Mouse (Mus musculus) thymus, postnatal 14 days (tissue): ENCODE data around the gene Tns1.

Source experiments
- DNase-seq: peaks from one replicate; pipeline ENCODE4 v3.0.0; 2021

Tns1 gene

DNA sequence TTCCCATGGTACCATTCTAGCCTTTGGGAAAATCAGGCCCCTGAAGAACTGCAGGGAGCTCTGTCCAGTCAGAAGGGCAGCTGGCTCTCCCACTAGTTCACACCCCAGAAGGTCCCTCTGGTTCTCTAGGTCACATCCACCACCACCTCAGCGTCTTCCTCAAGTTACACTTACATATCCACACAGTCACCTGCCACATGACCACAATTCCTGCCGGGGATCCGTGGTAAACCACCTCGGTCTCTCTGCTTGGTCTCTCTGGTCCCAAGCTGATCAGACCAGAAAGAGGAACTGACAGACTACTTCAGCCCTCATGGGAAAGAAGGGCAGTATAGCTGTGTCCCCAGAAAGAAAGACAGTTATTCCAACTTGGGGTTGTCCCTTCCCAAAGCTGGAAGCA is 68.7 kb downstream of the Tns1 start:
- no peak for DNase-seq

DNA sequence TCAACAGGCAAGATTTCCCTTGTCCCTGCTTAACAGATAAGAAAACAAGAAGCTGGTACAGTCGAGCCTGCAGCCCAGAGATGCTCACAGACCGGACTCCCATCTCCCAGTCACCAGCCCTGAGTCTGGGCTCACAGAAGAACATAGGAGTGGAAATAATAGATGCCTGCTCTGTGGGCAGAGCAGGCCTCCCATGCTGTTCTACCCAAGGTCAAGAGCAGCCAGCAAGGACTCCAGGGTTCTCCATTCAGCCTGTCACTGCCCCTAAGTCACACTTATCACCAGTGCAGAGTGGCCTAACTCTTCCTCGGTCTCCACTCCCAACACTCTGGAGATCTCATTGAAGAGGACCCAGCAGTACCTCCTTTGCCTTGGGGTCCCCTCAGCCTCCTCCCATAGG is 69.8 kb downstream of the Tns1 start:
- no peak for DNase-seq

DNA sequence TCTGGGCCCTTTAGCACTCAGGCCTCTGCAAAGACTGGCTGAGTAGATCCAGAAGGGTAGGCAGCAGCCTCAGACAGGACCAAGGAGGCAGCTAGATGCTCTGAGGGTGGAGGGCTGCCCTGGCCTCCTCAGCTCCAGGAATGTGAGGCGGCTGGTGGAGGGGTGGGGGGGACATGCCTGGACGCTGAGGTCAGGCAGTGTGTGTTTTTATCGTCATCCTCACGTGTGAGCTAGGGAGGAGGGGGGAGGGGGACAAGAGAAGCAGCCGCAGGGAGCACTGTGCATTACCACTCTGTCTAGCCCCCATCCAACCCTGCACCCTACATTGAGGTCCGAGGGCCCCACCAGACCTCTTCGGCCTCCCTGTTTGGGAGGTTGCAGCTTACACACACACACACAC is 70.2 kb downstream of the Tns1 start:
- no peak for DNase-seq

DNA sequence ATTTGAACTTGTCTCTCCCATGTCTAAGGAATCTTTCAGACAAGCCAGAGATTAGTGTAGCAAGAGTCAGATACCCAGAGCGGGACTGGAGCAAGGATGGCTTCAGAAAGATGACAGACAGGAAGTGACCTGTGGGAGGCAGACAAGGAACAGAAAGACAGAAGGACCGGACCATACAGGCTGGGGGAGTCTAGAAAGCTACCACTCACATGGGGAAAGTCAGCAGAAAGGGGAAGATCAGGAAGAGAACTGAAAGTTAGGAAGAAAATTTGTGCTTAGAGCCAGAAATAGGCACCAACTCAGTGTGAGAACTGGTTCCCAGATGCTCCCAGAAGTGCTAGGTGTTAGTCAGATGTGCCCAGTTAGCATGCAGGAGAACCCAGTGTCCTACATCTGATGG is 71.2 kb downstream of the Tns1 start:
- DNase-seq, result no peak

DNA sequence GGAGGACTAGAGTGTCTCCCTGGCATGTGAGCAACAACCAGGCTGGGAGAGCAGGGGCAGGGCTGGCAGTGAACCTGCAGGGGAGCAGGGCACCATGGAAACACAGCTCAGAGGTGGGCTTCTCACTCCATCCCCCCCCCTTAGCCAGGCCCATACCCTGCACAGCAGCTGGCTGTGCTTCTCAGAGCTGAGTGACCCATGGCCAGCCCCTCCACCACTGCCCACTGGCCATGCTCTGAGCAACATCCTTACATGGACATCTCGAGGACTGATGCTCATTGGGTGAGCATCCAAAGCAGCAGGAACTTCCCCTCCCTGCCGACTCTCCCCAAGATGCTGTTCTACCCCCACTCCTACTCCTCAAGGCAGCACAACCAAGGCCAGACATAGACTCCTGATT is 72.9 kb downstream of the Tns1 start:
- no peak for DNase-seq

DNA sequence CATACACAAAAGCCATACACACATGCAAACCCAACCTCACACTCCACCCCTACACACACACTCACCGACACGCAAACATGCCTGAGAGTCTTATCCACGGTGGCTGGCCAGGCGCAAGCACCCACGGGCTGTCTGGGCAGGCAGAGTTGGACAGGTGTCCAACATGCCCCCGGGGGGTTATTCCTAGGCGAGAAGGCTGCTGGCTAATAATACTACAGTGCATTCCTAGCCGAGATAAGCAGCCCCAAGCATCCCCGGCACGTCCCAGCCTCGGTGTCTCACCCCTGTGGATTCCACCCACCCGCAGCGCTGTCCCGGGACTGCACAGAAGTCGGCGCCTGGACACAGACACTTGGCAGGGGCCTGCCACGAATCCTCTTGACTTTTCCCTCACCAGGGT is 74.8 kb downstream of the Tns1 start:
- no peak for DNase-seq

DNA sequence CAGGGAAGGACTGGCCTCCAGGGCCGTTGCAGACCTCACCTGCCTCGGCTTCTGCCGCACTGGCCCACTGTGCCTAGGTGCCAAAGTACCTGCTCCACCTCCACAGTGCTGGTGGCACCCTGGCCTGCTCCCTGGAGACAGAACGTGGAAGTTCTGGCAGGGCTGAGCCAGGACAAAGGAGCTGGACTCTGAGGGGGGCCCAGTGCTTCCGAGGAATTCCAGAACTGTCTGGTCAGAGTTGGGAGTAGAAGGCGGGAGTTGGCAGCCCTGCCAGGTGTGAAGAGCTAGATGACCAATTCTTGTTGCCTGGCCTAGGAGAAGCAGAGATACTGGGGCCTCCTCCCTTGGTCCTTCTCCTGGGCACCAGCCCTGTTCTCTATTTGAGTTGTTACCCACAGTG is 76.5 kb downstream of the Tns1 start:
- DNase-seq, result no peak

DNA sequence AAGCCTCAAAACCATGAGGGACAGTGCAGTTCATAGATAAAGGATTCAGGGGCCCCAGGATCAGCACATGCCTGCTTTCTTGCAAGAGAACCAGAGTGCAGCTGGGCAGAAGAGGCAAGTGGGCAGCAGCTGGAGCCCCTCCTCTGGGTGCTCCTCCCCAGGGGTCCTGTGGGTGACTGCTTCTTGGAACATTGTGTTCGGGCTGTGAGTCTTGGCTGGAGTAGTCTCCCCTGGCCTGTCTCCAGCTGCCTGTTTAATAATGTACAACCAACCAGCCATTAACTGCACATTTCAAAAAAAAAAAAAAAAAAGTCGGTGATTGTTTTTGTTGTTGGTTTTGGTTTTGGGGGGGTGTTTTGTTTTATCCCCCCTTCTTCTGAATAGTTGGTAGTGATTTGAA is 76.9 kb downstream of the Tns1 start:
- no peak for DNase-seq

DNA sequence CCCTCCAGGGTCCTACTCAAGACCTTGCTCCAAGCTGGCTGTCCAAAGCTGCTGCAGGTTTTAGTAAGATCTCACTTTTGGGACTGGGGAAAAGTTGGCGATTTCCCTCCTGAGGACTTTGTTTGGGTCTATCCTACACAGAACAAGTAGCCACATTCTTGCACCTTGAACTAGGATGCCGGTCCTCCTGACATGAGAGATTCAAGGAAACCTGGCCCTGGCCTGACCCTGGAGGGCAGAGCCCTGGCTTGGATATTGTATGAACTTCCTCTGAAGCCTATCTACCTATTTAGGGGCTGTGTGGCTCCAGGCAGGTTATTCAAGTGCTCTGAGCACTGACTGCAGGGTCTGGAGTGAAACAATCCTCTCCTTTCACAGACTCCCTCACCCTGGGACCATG is 79.2 kb downstream of the Tns1 start:
- no peak for DNase-seq

DNA sequence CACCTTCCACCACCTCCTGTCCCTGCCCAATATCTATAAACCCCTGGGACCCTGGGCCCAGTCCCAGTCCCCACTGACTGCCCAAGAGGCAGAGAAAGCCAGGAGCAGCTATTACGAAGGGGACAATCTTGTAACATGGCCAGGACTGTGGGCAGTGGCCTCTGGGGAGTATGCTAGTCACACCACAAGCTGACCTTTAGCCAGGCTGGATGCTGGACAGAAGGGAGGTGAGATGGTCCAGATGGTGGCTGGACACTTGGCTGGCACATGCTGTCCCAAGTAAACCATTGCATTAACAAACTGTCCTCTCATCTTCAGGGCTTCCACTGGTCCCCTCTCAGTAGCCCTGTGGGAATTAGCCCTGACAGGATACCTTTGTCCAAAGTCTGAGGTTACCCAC is 79.8 kb downstream of the Tns1 start:
- DNase-seq, result no peak

DNA sequence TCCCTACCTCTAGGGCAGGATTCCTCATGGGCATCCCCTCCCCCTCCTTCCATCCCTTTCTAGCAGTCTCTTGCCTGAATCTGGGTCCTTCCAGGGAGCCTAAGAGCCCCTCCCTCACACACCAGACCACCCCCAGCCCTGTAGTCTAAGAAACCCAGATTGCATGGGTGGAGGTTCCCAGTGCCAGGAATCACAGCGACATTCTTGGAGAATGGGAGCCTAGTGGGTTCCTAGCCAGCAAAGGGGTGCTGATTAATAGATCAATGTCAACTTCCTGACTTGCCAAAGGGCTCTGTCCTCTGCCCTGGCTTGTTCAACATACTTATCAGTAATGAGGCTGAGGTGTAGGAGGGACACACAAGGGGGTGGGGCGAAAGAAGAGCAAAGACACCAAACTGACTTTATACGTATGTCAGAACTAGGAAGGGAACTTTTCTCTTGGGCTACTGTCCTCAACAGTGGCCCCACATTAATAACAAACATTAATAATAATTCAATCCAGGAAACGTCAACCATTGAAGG is 80.6 kb downstream of the Tns1 start:
- DNase-seq, result no peak

DNA sequence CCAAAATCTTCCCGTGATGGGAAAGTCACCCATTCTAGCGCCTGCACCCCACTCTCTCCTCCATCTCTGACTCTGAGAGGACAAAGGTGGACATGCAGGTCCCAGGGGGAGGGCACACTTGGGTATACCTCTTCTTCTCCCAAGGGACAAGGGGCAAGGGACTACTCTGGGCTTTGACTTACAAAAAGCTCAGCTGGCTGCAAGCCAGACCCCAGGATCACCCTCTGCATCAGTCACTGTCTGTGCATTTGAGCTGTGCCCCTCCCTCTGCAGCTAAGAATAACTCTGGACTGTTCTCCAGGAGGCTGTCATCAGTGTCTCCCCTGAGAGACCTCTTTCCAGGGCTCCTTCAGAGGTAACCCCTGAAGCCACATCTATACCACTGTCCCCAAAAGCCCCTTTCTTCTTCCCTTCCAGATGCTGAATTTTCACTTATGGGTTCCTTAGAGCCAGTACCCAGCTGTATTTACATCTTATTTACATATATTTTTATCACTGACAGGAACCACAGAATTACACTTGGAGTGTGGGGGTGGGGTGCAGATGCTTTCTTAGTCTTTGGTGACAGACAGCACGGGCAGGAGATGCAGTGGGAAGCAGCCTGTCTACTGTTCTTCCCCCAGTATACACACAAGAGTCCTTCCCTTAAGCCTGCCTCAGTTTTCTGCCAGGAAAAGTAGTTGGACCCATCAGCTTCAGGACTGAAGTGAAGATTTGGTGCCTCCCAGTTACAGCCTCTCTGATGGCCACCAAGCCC is 81.4 kb downstream of the Tns1 start:
- DNase-seq, result no peak

DNA sequence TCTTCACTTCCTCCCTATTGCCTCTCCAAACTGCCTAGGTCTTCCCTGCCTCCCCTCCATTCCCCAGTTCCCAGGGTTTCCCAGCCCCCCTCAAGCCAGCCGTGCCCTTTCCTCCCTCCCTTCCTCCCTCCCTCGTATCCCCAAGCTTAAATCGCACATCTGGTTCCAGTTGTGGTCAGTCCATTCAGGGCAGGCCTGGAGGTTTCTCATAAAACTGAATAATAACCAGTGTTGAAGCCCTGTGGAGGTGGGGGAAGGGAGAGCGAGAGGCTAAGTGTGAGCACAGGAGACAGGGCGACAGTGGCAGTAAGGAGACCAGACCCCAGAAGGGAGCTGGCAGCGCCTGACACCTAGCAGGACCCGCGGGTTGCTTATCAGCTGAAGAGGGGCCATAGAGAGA is 82.6 kb downstream of the Tns1 start:
- DNase-seq, result no peak

DNA sequence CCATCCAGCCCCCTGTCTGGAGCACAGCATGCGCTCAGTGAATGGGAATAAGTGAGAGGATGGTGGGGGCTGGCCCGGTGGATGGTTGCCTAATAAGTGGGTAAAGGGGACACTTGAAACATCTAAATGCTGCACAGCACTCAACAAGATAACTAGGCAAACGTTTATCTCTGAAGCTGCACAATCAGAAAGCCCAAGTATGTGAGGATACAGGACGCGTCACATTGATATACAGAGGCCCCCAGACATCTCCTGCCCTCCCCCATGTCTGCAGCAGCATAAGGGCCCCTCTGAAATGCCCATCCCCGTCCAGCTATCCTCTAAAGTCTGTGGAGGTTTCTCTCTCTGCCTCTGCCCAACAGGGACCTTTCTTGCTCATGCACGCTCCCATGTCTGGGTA is 83.1 kb downstream of the Tns1 start:
- no peak for DNase-seq

DNA sequence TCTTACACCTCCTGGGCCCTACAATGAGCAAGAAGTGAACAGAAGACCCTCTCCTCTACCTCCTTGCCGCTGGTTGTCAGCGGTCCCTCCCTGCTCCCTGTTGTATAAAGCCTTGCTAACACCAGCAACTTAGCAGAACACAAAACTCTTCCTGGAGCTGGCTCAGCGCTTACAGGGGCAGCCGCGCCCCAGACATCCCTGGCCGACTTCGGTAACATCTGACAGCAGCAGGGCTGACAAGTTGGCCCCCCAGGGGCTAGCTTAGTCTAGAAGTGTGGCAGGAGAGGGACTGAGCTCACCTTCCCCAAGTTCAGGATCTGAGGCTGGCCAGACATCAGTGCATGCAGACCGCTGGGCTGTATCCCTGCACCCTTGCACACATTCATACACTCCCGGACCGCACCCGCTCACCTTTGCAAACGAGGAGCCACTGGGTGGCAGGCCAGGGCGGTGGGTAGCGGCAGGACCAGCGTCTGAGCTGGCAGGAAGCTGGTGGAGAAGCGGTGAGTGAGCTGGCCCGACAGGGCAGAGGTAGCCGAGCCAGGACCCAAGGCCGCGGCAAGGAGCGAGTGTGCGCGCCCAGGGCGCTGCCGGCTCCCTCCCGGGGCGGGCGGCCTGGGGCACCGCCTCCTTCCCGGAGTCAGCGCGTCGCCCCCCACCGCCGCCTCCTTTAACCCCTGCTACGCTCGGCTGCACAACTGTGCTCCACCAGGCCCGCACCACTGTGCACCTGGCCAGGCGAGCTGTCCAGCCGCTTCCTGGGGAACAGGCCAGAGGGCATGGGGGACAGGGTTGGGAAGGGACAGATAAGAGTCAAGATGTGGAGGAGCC is 87.5 kb downstream of the Tns1 start:
- peak; percentile 50 for DNase-seq

DNA sequence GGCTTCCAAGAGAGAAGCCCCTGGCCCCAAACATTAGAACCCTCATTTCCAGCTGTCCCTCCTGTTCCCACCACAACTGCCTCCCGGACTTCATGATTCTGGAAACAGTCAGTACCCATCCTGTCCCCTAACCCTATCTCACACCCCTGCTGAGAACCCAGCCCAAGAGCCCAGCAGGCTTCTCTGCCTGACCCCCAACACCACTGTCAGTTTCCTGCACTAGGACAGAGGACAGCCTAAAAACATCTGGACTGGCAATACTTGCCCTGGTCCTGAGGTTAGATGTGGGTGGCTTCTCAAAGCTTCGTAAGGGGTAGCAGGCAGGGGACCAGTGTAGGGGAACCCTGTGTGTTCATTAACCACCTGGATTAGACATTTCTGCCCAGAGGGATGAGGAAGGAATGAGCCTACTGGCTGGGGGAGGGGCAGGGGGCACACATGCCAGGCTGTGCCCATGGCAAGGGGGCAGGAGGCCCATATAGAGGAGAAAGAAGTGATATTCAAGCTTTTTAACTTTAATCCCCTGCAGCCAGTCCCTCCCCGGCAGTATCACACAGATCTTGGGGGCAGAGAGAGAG is 88.2 kb downstream of the Tns1 start:
- no peak for DNase-seq

DNA sequence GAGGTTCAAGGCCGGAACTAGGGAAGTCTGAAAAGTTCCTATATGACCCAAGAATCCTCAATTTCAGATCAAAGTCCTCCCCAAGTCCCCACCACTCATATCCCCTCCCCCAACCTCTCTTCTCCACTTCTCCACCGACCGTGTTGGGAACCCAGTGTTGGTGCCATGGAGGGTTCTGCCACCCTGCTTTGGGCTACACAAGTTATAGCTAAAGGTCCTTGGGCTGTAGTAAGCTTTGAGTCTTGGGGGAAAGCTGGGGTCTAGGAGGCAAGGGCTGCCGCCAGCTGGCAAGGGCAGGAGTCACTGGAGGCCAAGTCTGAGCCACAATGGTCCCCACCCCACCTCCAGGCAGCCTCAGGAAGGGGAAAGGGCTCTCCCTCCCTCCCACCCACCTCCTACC is 88.8 kb downstream of the Tns1 start:
- no peak for DNase-seq

DNA sequence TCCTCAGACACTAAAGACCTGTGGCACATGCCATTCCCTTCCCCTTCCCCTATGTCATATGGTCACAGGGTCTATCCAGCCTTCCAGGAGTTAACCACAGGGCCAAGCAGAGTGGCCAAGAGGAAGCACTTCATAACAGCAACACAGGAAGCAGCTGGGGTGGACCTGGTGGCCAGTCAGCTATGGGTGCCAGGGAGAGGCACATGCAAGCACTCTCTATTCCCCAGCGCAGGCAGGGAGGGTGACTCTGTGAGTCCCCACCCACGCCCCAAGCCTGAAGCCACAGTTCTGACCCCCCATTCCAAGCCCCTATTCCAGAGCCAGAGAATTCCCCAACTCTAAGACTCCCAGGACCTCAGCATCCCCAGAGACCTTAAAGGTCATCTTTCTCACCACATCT is 89.5 kb downstream of the Tns1 start:
- no peak for DNase-seq

DNA sequence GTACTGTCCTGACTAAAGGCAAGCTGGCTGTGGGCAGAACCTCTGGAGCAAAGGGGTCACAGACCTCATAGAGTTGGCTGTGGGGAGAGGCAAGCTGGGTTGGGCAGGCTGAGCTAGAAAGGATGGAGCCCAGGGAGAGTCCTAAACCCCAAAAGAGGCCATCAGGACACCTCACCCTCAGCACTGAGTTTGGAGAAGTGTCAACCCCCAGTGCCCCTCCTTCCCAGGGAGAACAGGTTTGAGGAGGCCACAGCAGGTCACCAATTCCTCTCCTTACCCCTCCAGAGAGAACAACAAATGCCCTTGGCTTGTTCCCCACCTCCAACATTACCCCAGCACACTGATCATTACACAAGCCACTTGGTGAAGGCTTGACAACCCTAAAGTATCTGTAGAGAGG is 90.0 kb downstream of the Tns1 start:
- no peak for DNase-seq

DNA sequence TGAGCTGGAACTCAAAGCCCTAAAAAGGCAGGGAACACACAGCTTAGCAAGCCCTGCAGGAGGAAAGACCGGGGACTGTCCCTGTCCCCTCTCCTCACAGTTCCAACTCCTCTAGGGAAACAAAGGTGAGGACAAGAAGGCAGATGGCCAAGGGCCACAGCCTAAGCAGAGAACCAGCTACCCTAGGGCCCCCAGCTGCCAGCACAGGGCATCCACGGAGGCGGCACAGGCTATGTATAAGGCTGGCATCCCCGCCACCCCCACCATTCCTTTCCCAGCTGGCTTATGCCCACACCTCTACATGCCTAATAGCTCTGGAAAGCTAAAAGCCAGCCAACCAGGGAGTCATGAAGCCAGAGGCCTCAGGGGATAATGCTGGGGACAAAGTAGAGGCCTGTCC is 90.8 kb downstream of the Tns1 start:
- DNase-seq, result no peak

DNA sequence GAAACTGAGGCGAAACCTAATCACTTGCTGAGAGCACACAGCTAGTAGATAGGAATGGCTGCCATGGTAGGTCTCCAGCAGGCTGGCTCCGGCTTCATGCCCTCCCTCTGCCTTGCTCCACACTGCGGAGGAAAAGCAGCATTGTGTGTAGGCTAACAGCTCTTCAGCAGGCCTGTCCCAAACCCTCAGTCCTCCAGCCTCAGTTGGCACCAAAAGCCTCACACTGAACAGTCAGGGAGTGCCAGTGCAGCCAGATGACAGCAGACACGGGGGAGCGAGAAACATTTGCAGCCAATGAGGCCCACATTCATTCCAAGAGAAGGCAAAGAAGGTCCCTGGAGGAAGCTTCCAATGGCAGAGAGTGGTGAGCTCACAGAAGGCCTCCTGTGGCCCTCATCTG is 91.3 kb downstream of the Tns1 start:
- no peak for DNase-seq

DNA sequence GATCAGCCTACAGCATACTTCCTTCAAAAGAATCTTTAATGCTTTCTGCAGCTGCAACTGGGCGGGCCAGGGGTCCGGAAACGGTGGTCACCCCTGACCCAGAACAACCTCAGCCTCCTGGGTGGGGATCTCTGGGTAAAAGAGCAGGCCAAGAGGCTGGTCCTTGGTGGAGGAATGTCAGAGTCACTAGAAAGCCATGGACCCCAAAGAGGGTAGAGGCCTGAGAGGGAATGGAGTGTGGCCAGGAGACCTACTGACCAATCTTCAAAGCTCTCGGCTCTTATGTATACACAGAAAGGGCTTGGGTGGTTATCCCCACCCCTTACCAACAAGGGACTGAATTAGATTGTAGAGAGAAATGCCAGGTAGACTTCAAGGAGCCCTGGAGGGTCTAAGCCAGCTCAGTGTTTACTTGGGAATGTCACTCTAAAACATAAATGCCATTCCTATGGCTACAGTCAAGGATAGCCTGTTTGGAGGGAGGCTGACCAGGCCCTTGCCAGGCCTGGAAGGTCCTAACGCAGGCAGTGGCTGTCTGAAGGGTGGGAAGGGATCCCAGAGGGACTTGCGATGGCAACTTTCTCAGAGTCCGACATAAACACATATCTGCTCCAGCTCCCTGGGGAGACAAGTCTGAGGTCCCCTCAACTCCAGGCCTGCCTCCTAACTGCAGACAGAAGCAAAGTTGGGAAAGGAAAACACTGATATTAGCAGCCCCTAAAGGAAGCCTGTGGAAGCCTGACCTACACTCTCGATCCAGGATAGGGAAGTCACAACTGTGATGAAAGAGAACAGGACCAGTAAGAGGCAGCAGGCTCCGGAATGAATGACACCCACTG is 92.3 kb downstream of the Tns1 start:
- DNase-seq, result no peak

DNA sequence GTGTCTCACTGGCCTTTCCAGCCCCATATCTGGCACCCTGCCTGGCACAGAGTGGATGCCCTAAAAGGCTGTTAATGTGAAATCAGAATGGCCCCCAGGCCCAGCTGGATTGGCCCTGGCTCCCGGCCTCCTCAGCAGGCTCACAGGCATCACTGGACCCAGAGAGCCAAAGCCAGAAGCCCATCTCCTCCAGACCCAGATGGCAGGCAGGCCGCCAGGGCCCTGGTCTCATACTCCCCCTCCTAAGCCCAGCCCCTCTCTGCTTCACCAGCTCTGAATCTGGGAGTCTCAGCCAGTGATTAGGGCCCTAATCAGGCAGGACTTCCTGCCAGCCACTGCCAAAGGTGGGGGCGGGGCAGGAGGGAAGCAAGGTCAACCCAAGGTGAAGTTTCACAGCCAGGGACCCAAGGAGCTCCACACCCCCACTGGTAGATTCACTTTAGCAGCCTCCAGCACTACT is 93.3 kb downstream of the Tns1 start:
- no peak for DNase-seq
